Mouse (Mus musculus) bone marrow macrophage, adult 2 months (primary cell): Measurements from ENCODE around the gene Vps13d. TPM values are rescaled to one million over a fixed set of nuclear protein-coding genes. Genes with fewer than 3 reads are reported as not detected.
A peak's percentile ranks its signal among the peaks of the same experiment; 100 is the strongest.

ENCODE experiments used
- H3K27ac ChIP-seq: 2 replicates; pipeline ENCODE4 v1.5.1; 2012; ENCODE audit warnings: low read depth, low read length; ENCODE audit not compliant: insufficient read depth
- H3K4me1 ChIP-seq: 2 replicates; pipeline ENCODE4 v1.6.1; 2012; ENCODE audit warnings: low read length; ENCODE audit not compliant: control insufficient read depth, insufficient read depth
- H3K4me3 ChIP-seq: 2 replicates; pipeline ENCODE4 v1.5.1; 2012; ENCODE audit warnings: mild to moderate bottlenecking, low read length, moderate library complexity; ENCODE audit not compliant: insufficient read depth
- CTCF ChIP-seq: IDR thresholded peaks from 2 replicates; pipeline ENCODE4 v1.5.1; 2012; ENCODE audit warnings: low read depth, mild to moderate bottlenecking, low read length, moderate library complexity
- POLR2A ChIP-seq: IDR thresholded peaks from 2 replicates; pipeline ENCODE4 v1.6.1; 2012; ENCODE audit warnings: mild to moderate bottlenecking, low read depth, low read length, borderline replicate concordance
- polyA plus RNA-seq: library from polyadenylated mRNA; stranded (reverse); fragments of >200 nt; gene quantifications from 2 replicates; pipeline ENCODE4 v1.2.4, GENCODE M21; 2012; ENCODE audit not compliant: missing spikeins, insufficient read depth, insufficient read length

The Vps13d gene
- polyA plus RNA-seq, 1 experiment = 44.8 TPM

GRCm38 (mm10) chr4:144986016-144986805 is 208.6 kb downstream of the Vps13d start:
- H3K4me3 ChIP-seq = no peak overlapping the region
- H3K4me1 ChIP-seq = peaks cover 75% of the 10 kb centered on the region
- peak overlapping the region; percentile 55 for H3K27ac ChIP-seq
- no peak for TF ChIP-seq CTCF
- no peak for TF ChIP-seq POLR2A

GRCm38 (mm10) chr4:144983821-144984371 is 210.9 kb downstream of the Vps13d start:
- no peak overlapping the region for H3K4me3 ChIP-seq
- TF ChIP-seq CTCF (no peak), POLR2A (no peak)
- H3K27ac ChIP-seq = peak overlapping the region; percentile 89
- H3K4me1 ChIP-seq = peaks cover 83% of the 10 kb centered on the region

DNA sequence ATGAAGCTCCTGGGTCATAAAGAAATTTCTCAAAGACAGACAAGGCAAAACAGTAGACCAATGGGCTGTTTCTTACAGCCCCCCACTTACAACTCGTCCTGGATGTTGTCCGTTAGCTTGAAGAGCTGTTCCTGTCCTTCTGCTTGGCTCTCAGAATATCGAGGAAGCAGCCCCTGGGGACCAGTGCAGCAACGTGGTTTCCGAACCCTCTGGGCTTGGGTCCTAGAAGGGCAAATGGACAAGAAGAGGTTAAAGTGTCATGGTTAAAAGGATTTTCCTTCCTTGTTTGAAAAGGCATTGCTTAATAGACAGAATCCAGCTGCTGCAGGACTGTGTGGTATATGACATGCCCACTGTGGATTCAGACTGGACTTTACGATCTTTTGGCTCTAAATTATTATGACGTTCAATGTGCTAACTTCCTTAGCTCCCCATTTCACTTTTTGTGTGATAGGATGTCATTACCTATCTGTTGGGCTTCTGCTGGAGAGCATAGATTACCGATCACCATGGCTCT is 211.5 kb downstream of the Vps13d start:
- H3K27ac ChIP-seq = peak overlapping the region; percentile 89
- peaks cover 83% of the 10 kb centered on the region for H3K4me1 ChIP-seq
- TF ChIP-seq POLR2A (no peak), CTCF (no peak)
- no peak overlapping the region for H3K4me3 ChIP-seq

DNA sequence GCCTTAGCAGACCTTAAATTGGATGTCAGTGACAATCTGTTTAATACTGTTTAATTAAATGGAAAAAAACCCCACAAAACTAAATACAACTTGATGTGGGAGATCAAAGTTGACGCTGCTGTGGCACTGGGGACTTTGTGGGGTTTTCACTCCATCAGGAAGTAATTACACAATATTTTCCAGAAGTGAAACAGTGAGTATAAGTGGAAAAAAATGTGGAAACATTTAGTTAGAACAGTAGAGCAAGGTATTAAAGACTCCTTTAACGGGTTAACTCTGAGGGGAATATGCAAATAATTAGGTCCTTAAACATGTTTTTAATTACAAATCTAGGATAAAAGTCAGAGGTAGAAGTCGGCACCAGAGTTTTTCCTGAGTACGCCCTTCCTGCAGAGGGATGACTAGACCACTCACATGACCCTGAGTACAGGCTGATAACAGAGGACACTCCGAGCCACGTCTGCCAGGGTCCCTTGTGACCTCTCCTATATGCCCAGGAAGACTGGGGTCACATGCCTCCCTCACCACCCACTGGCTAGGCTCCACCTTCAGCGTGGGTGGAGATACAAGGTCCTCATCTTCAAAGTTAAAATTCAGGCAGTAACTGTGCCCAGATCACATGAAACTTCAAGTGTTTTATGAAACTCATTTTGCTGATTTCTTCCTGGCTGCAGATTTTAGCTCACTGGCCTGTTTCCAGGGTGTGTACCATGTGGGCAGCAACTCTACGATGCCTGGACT is 213.8 kb downstream of the Vps13d start:
- H3K4me3 ChIP-seq = no peak overlapping the region
- TF ChIP-seq POLR2A (no peak), CTCF (no peak)
- peaks cover 85% of the 10 kb centered on the region for H3K4me1 ChIP-seq
- peak overlapping the region; percentile 89 for H3K27ac ChIP-seq

- Histone ChIP-seq H3K4me3 (no peak overlapping the region), H3K27ac (peak overlapping the region; percentile 89), H3K4me1 (peaks cover 89% of the 10 kb centered on the region)
- no peak for TF ChIP-seq CTCF
- no peak for TF ChIP-seq POLR2A
Measured at GRCm38 (mm10) chr4:144980110-144980509, 214.7 kb downstream of the Vps13d start.

GRCm38 (mm10) chr4:144978039-144978438 is 216.8 kb downstream of the Vps13d start:
- H3K4me3 ChIP-seq = no peak overlapping the region
- H3K4me1 ChIP-seq = peaks cover 88% of the 10 kb centered on the region
- TF ChIP-seq CTCF (no peak), POLR2A (no peak)
- H3K27ac ChIP-seq = peak overlapping the region; percentile 91

DNA sequence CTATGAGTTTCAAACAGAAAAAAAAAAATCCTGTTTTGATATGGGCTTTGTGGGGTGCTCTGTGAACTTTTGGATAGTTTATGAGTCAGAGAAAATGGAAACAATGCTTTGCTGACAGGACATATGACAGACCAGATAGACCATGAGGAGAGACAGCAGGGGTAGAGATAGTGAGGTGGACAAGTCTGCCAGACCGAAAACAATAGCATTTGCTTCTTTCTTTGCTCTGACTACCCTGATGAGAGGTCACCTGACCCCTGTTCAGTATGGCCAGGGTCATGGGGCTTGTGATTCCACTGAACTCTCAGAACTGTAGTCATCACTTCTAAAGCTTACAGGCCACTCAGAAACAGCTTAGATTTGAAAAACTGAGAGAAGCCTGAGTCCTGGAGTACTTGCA is 217.7 kb downstream of the Vps13d start:
- Histone ChIP-seq H3K4me3 (no peak overlapping the region), H3K4me1 (peaks cover 89% of the 10 kb centered on the region), H3K27ac (peak overlapping the region; percentile 91)
- no peak for TF ChIP-seq POLR2A
- TF ChIP-seq CTCF = no peak

DNA sequence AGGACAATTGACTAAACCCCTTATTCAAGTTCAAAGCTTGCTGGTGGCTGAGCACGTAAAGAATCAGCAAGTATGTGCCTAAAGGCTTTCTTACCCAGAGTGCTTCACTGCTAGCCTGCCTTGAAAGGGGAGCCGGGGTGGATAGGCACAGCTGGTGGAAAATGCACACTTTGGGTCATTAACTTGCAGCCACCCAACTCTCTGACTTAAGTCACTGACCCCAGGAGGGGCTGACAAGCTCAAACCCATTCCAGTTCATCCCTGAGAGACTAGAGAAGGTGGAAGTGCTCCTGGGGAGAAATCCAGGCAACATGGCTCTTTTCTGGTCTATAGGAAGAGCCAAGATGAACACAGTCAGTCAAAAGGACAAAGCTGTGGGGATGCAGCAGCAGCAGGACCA is 219.3 kb downstream of the Vps13d start:
- no peak for TF ChIP-seq POLR2A
- no peak for TF ChIP-seq CTCF
- Histone ChIP-seq H3K4me3 (no peak overlapping the region), H3K27ac (peak overlapping the region; percentile 5), H3K4me1 (peaks cover 93% of the 10 kb centered on the region)

DNA sequence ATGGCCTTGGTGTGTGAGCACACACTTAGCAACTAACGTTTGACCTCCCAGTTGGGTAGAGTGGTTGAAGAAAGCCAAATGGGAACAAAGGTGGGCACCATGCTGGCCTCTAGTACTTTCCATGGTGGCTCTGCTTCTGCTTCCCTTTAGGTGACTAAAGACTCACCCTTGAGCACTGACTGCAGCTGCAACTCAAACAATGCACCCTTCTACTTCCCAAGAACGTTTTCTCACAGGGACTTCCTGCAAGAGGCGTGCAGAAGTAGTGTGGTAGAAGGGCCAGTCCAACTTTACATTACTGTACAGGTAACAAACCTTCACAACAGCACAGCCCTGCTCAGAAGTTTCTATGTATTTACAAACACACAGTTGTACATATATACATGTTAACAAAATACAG is 220.3 kb downstream of the Vps13d start:
- Histone ChIP-seq H3K4me1 (peaks cover 91% of the 10 kb centered on the region), H3K27ac (peak overlapping the region; percentile 76), H3K4me3 (no peak overlapping the region)
- TF ChIP-seq CTCF (no peak), POLR2A (no peak)

DNA sequence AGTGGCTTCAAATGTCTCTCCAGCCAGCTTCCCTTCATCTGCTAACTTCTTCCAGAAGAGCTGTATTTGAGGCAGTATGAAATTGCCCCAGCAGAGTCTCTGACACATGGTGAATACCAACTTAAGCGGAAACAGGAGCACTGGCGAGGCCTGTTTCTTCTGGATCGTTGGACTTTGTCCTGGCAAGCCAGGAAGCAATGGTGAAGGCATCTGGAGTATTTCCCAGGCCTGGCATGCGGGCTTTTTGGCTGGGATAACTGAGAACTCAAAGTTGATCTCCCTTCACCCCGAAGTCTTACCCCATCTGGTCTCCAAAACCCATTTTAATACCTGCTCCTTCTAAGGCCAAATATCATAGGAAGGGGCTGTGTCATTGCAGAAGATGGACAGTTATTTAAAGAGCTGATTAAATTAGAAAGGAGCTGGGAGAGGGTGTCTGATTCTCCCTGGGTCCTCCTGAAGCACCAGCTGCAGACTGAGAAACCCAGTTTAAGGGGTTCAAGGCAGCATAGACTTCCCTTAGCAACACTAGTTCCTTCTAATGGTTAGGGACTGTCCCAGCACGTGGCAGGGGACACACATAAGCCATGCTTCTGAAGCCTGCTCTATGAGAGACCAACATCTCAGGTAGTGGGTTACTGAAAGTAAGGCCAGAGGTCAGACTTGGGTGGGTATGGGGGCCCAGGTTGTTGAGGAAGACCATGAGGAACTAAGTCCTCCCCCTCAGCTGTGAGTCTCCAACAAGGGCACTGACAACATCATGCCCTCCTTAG is 221.7 kb downstream of the Vps13d start:
- Histone ChIP-seq H3K4me1 (peaks cover 89% of the 10 kb centered on the region), H3K27ac (peak overlapping the region; percentile 76), H3K4me3 (no peak overlapping the region)
- TF ChIP-seq CTCF (no peak), POLR2A (no peak)
